Mouse (Mus musculus) megakaryocyte, embryonic 14.5 days (primary cell): ENCODE data around the gene Irak3.

Experiments
- FLI1 ChIP-seq: IDR thresholded peaks from 2 replicates; pipeline ENCODE4 v1.6.1; 2012; ENCODE audit warnings: low read length, inconsistent platforms, mixed read lengths
- GATA1 ChIP-seq: IDR thresholded peaks from 3 replicates; pipeline ENCODE4 v1.6.1; 2012; ENCODE audit warnings: mixed read lengths, low read length, inconsistent platforms, borderline replicate concordance

GRCm38 (mm10) chr10:120130621-120131020, 71.3 kb downstream of the Irak3 start:
- TF ChIP-seq GATA1 (no peak), FLI1 (no peak)
